Mouse (Mus musculus) right cerebral cortex, postnatal 36 days (tissue): ENCODE measurements at regions not wholly inside any gene's neighbourhood (a gene's known extent, or its start where the extent isn't known, plus 50 kb on each side); places are given as distances from the start of the nearest gene placed in this dataset.

ENCODE experiments used
- DNase-seq, 2 experiments: peaks; one replicate each; pipeline ENCODE4 v3.0.0; 2022; ENCODE audit warnings: low spot score in 2 of 2, mixed read lengths in 1 of 2

- no peak for DNase-seq
Observed at GRCm38 (mm10) chr14:24997786-24998509, 461.0 kb upstream of the Zmiz1 start.

- peak in 1 of 2 experiments; percentile 52 for DNase-seq
Observed at GRCm38 (mm10) chr14:24999008-24999572, 459.9 kb upstream of the Zmiz1 start.

- no peak for DNase-seq
Observed at GRCm38 (mm10) chr14:25005241-25005946, 453.6 kb upstream of the Zmiz1 start.

- DNase-seq, result peak in 1 of 2 experiments; percentile 46
Observed at GRCm38 (mm10) chr14:25011926-25012325, 447.1 kb upstream of the Zmiz1 start.

- DNase-seq, result no peak
Observed at GRCm38 (mm10) chr14:25015288-25016238, 443.4 kb upstream of the Zmiz1 start.

GRCm38 (mm10) chr14:25017860-25018259, 441.1 kb upstream of the Zmiz1 start:
- DNase-seq, result no peak

- no peak for DNase-seq
Observed at GRCm38 (mm10) chr14:25019306-25019905, 439.6 kb upstream of the Zmiz1 start.

- DNase-seq, result no peak
Observed at GRCm38 (mm10) chr14:25022523-25023269, 436.3 kb upstream of the Zmiz1 start.

- DNase-seq, result no peak
Observed at GRCm38 (mm10) chr14:25023270-25023800, 435.6 kb upstream of the Zmiz1 start.

GRCm38 (mm10) chr14:25025074-25025473, 433.9 kb upstream of the Zmiz1 start:
- no peak for DNase-seq

GRCm38 (mm10) chr14:25027076-25027475, 431.9 kb upstream of the Zmiz1 start:
- DNase-seq, result no peak

- no peak for DNase-seq
Observed at GRCm38 (mm10) chr14:25027842-25028241, 431.1 kb upstream of the Zmiz1 start.

GRCm38 (mm10) chr14:25030881-25031280, 428.1 kb upstream of the Zmiz1 start:
- DNase-seq, result no peak

GRCm38 (mm10) chr14:25031756-25032680, 427.0 kb upstream of the Zmiz1 start:
- DNase-seq, result no peak

GRCm38 (mm10) chr14:25032899-25033298, 426.1 kb upstream of the Zmiz1 start:
- DNase-seq, result no peak

- no peak for DNase-seq
Observed at GRCm38 (mm10) chr14:25042265-25042664, 416.7 kb upstream of the Zmiz1 start.

GRCm38 (mm10) chr14:25044106-25044505, 414.9 kb upstream of the Zmiz1 start:
- peak; percentile 49 to 70 for DNase-seq

GRCm38 (mm10) chr14:25044867-25045266, 414.1 kb upstream of the Zmiz1 start:
- no peak for DNase-seq

GRCm38 (mm10) chr14:25050674-25051251, 408.2 kb upstream of the Zmiz1 start:
- no peak for DNase-seq
